In genomic region chr17:35029691-35030532, GRCm38 (mm10) we compare ENCODE assay signal across 8 mouse cellular contexts. TPM values are rescaled to one million over a fixed set of nuclear protein-coding genes. Genes with fewer than 3 reads are reported as not detected.
A peak's percentile ranks its signal among the peaks of the same experiment; 100 is the strongest.
DNase-seq lines count a peak whose midpoint lies in the region; ATAC-seq and TF ChIP-seq lines count a peak whose summit lies in the region.

No protein-coding gene starts in this region.

- no peak for TF ChIP-seq POLR2A in CH12.LX (IDR thresholded peaks at IDR 0.05; ENCODE audit: low read depth, low read length)

- no peak overlapping the region for H3K9ac ChIP-seq in forebrain, embryonic 16.5 days (replicated peaks; ENCODE audit: low read depth, low read length)
- H3K9ac ChIP-seq in CH12.LX (ENCODE audit: insufficient read depth, low read depth): no peak overlapping the region
- H3K9ac ChIP-seq in heart, postnatal 0 days (replicated peaks; ENCODE audit: low read depth, low read length): no peak overlapping the region

- no peak for DNase-seq in forebrain, embryonic 10.5 days (ENCODE audit: extremely low spot score, low spot score)
- DNase-seq in CH12.LX (ENCODE audit: extremely low read depth): no peak
- DNase-seq in heart, postnatal 0 days (ENCODE audit: low spot score): no peak
- DNase-seq in lung, postnatal 14 days: peak; percentile 36
- DNase-seq in adrenal gland, postnatal 4 days (ENCODE audit: low spot score in 2 of 2): no peak

- in situ Hi-C loops in CH12.LX (cut with MboI; ENCODE audit: low pct_ligation_motif_present, low pct_unique_long_range_greater_than_20kb, low sequenced_read_pairs): loop anchor here (10.0 kb wide), 1 partner anchor 85 kb away; the partner anchor contains the start of gene Ly6g5b

- peak overlapping the region; percentile 3; the same call in 1 of the 2 replicates for H3K4me3 ChIP-seq in forebrain, embryonic 10.5 days
- H3K4me3 ChIP-seq in forebrain, embryonic 16.5 days (replicated peaks; ENCODE audit: low read length): no peak overlapping the region
- no peak overlapping the region for H3K4me3 ChIP-seq in CH12.LX (replicated peaks in 1 of 3; ENCODE audit: low read depth in 2 of 3, low read length in 2 of 3, poor library complexity in 1 of 3)
- H3K4me3 ChIP-seq in heart, postnatal 0 days (ENCODE audit: low read depth, low read length): no peak overlapping the region

- 32% methylated on average over 19 of the region's 19 CpGs for WGBS in forebrain, embryonic 10.5 days
- WGBS in forebrain, embryonic 16.5 days: 35% methylated on average over 19 of the region's 19 CpGs
- 44% methylated on average over 19 of the region's 19 CpGs for WGBS in heart, postnatal 0 days

- TF ChIP-seq CTCF in CH12.LX (conservative IDR thresholded peaks at IDR 0.05 in 1 of 2, IDR thresholded peaks at IDR 0.05 in 1 of 2; ENCODE audit: low read depth in 2 of 2, low read length in 2 of 2): peak in 1 of 2 experiments; percentile 52; a peak in 2 of 4 replicates
- peak; percentile 56 for TF ChIP-seq CTCF in heart, postnatal 0 days (IDR thresholded peaks at IDR 0.05; ENCODE audit: low read depth)

- H3K4me2 ChIP-seq in forebrain, embryonic 16.5 days (ENCODE audit: low read length): no peak overlapping the region
- H3K4me2 ChIP-seq in CH12.LX (ENCODE audit: insufficient read depth, low read depth, poor library complexity, severe bottlenecking): no peak overlapping the region
- H3K4me2 ChIP-seq in heart, postnatal 0 days (ENCODE audit: low read depth, low read length): peak overlapping the region; percentile 14; the same call in 1 of the 2 replicates

- no peak; the same call in none of the 2 replicates for TF ChIP-seq RAD21 in CH12.LX (IDR thresholded peaks at IDR 0.05; ENCODE audit: low read depth, low read length)

- TF ChIP-seq EP300 in CH12.LX (IDR thresholded peaks at IDR 0.05; ENCODE audit: low read length): no peak
- TF ChIP-seq EP300 in heart, postnatal 0 days (IDR thresholded peaks at IDR 0.05; ENCODE audit: low read depth): no peak

- ATAC-seq in forebrain, embryonic 16.5 days: no peak
- ATAC-seq in heart, postnatal 0 days (ENCODE audit: insufficient read depth, low read depth): no peak
- ATAC-seq in neutrophil, adult 5-6 weeks (ENCODE audit: extremely low read depth, insufficient number of reproducible peaks, low FRiP score, poor library complexity, severe bottlenecking): peak; percentile 42; the same call in 1 of the 2 replicates
- no peak for ATAC-seq in frontal cortex, adult (ENCODE audit: low TSS enrichment)

- H3K79me2 ChIP-seq in CH12.LX (replicated peaks; ENCODE audit: control insufficient read depth, extremely low read depth, insufficient read depth, poor library complexity, severe bottlenecking): no peaks in the 10 kb centered on the region; the same call in none of the 2 replicates

- 0 out of 2 replicates have a peak, but pooled peaks cover 3% of the 10 kb centered on the region for H3K27me3 ChIP-seq in forebrain, embryonic 10.5 days (ENCODE audit: poor library complexity, severe bottlenecking)
- no peaks in the 10 kb centered on the region for H3K27me3 ChIP-seq in forebrain, embryonic 16.5 days (replicated peaks; ENCODE audit: control insufficient read depth, insufficient read depth, low read length)
- no peaks in the 10 kb centered on the region for H3K27me3 ChIP-seq in CH12.LX (replicated peaks)
- 0 out of 2 replicates have a peak, but pooled peaks cover 3% of the 10 kb centered on the region for H3K27me3 ChIP-seq in heart, postnatal 0 days (ENCODE audit: control insufficient read depth, insufficient read depth, low read length)

- H3K36me3 ChIP-seq in forebrain, embryonic 10.5 days (replicated peaks): no peaks in the 10 kb centered on the region
- no peaks in the 10 kb centered on the region for H3K36me3 ChIP-seq in forebrain, embryonic 16.5 days (ENCODE audit: control insufficient read depth, insufficient read depth)
- peaks cover 4 to 39% of the 10 kb centered on the region in 2 experiments for H3K36me3 ChIP-seq in CH12.LX (replicated peaks in 1 of 2; ENCODE audit: control insufficient read depth in 1 of 2, insufficient read depth in 1 of 2, low read length in 1 of 2)
- no peaks in the 10 kb centered on the region for H3K36me3 ChIP-seq in heart, postnatal 0 days (replicated peaks; ENCODE audit: control insufficient read depth, insufficient read depth, low read length)

- peaks cover 43% of the 10 kb centered on the region for H3K4me1 ChIP-seq in forebrain, embryonic 10.5 days
- H3K4me1 ChIP-seq in forebrain, embryonic 16.5 days (replicated peaks; ENCODE audit: control insufficient read depth, insufficient read depth, low read length): peaks cover 19% of the 10 kb centered on the region
- peaks cover 16 to 63% of the 10 kb centered on the region in 2 experiments for H3K4me1 ChIP-seq in CH12.LX (ENCODE audit: control insufficient read depth in 1 of 2, insufficient read depth in 2 of 2)
- no peaks in the 10 kb centered on the region for H3K4me1 ChIP-seq in heart, postnatal 0 days (ENCODE audit: control insufficient read depth, insufficient read depth)

- dilution Hi-C loops in CH12.LX (cut with MboI; ENCODE audit: extremely low pct_ligation_motif_present, extremely low pct_unique_long_range_greater_than_20kb, low sequenced_read_pairs): no loop called here

- H3K9me3 ChIP-seq in forebrain, embryonic 10.5 days: no peaks in the 10 kb centered on the region
- H3K9me3 ChIP-seq in forebrain, embryonic 16.5 days (ENCODE audit: control insufficient read depth, low read length): no peaks in the 10 kb centered on the region
- no peaks in the 10 kb centered on the region for H3K9me3 ChIP-seq in CH12.LX (replicated peaks; ENCODE audit: low read length)
- H3K9me3 ChIP-seq in heart, postnatal 0 days (replicated peaks; ENCODE audit: control insufficient read depth, low read length): no peaks in the 10 kb centered on the region

- H3K27ac ChIP-seq in forebrain, embryonic 10.5 days: peak overlapping the region; percentile 48
- no peak overlapping the region for H3K27ac ChIP-seq in forebrain, embryonic 16.5 days (ENCODE audit: low read length)
- H3K27ac ChIP-seq in CH12.LX (ENCODE audit: insufficient read depth, low read depth): no peak overlapping the region
- no peak overlapping the region for H3K27ac ChIP-seq in heart, postnatal 0 days (ENCODE audit: low read depth)

RNA-seq across cellular contexts. Expression of gene Sapcd1, which starts 2.1 kb away (rescaled TPM):
- polyA plus RNA-seq in forebrain, embryonic 10.5 days (2016; fragmentation: Nextera tagmentation; extraction: Ambion mirVana): 3.0 and 4.1 TPM in 2 replicates
- polyA plus RNA-seq in forebrain, embryonic 16.5 days (2015; fragmentation: Nextera tagmentation; extraction: Ambion mirVana): 2.2 and 2.7 TPM in 2 replicates
- total RNA-seq in CH12.LX (2012; rRNA removed) (94.1 and 124 TPM in 2 replicates), CH12.LX (2014; rRNA removed) (130 and 142 TPM in 2 replicates)
- 94.4 and 105 TPM in 2 replicates for polyA plus RNA-seq in CH12.LX (2012; ENCODE audit: insufficient read length, low read depth)
- total RNA-seq in heart, postnatal 0 days (2014; rRNA removed; ENCODE audit: low replicate concordance): 2.1 and 9.6 TPM in 2 replicates
- 0.77 and 1.2 TPM in 2 replicates for polyA plus RNA-seq in heart, postnatal 0 days (2015; fragmentation: Nextera tagmentation; extraction: Ambion mirVana)
- total RNA-seq in neutrophil, adult 5-6 weeks (2017): 2.0 and 2.6 TPM in 2 replicates
- 1 to 10 TPM; 3.8 to 4.1 TPM for total RNA-seq in adrenal gland, postnatal 4 days (2021)

RNA-seq across cellular contexts. Expression of gene Vwa7, which starts 13.5 kb away (rescaled TPM):
- 0.19 and 0.22 TPM in 2 replicates for polyA plus RNA-seq in forebrain, embryonic 10.5 days (2016; fragmentation: Nextera tagmentation; extraction: Ambion mirVana)
- 0.12 and 0.14 TPM in 2 replicates for polyA plus RNA-seq in forebrain, embryonic 16.5 days (2015; fragmentation: Nextera tagmentation; extraction: Ambion mirVana)
- total RNA-seq in CH12.LX (2012; rRNA removed) (0.42 and 0.46 TPM in 2 replicates), CH12.LX (2014; rRNA removed) (0.07 TPM in 1 of 2 replicates, not detected in the other)
- polyA plus RNA-seq in CH12.LX (2012; ENCODE audit: insufficient read length, low read depth): 0.94 and 1.2 TPM in 2 replicates
- 0.77 and 0.92 TPM in 2 replicates for total RNA-seq in heart, postnatal 0 days (2014; rRNA removed; ENCODE audit: low replicate concordance)
- polyA plus RNA-seq in heart, postnatal 0 days (2015; fragmentation: Nextera tagmentation; extraction: Ambion mirVana): 0.43 and 0.63 TPM in 2 replicates
- 0.61 and 1.2 TPM in 2 replicates for total RNA-seq in neutrophil, adult 5-6 weeks (2017)
- 1 to 10 TPM; 1.2 to 1.5 TPM for total RNA-seq in adrenal gland, postnatal 4 days (2021)

RNA-seq across cellular contexts. Expression of gene Msh5, which starts 16.6 kb away (rescaled TPM):
- polyA plus RNA-seq in forebrain, embryonic 10.5 days (2016; fragmentation: Nextera tagmentation; extraction: Ambion mirVana): 4.3 and 5.1 TPM in 2 replicates
- polyA plus RNA-seq in forebrain, embryonic 16.5 days (2015; fragmentation: Nextera tagmentation; extraction: Ambion mirVana): 3.1 and 3.4 TPM in 2 replicates
- total RNA-seq in CH12.LX (2012; rRNA removed) (11.5 and 13.1 TPM in 2 replicates), CH12.LX (2014; rRNA removed) (6.1 and 7.6 TPM in 2 replicates)
- polyA plus RNA-seq in CH12.LX (2012; ENCODE audit: insufficient read length, low read depth): 10.6 and 12.1 TPM in 2 replicates
- 1.2 and 5.0 TPM in 2 replicates for total RNA-seq in heart, postnatal 0 days (2014; rRNA removed; ENCODE audit: low replicate concordance)
- 1.4 and 1.7 TPM in 2 replicates for polyA plus RNA-seq in heart, postnatal 0 days (2015; fragmentation: Nextera tagmentation; extraction: Ambion mirVana)
- total RNA-seq in neutrophil, adult 5-6 weeks (2017): 4.7 and 7.0 TPM in 2 replicates
- 10 to 100 TPM in 1 of 2 experiments, 1 to 10 TPM in 1; 8.2 to 11.0 TPM for total RNA-seq in adrenal gland, postnatal 4 days (2021)

RNA-seq across cellular contexts. Expression of gene Clic1, which starts 19.9 kb away (rescaled TPM):
- 174 and 179 TPM in 2 replicates for polyA plus RNA-seq in forebrain, embryonic 10.5 days (2016; fragmentation: Nextera tagmentation; extraction: Ambion mirVana)
- 79.3 and 85.5 TPM in 2 replicates for polyA plus RNA-seq in forebrain, embryonic 16.5 days (2015; fragmentation: Nextera tagmentation; extraction: Ambion mirVana)
- 182 and 198 TPM in 2 replicates for total RNA-seq in CH12.LX (2012; rRNA removed)
- 111 and 114 TPM in 2 replicates for total RNA-seq in CH12.LX (2014; rRNA removed)
- 160 and 163 TPM in 2 replicates for polyA plus RNA-seq in CH12.LX (2012; ENCODE audit: insufficient read length, low read depth)
- 194 and 223 TPM in 2 replicates for total RNA-seq in heart, postnatal 0 days (2014; rRNA removed; ENCODE audit: low replicate concordance)
- 203 and 205 TPM in 2 replicates for polyA plus RNA-seq in heart, postnatal 0 days (2015; fragmentation: Nextera tagmentation; extraction: Ambion mirVana)
- total RNA-seq in neutrophil, adult 5-6 weeks (2017): 394 and 439 TPM in 2 replicates
- total RNA-seq in adrenal gland, postnatal 4 days (2021): 100 to 1,000 TPM; 137 to 146 TPM

RNA-seq across cellular contexts. Expression of gene Ddah2, which starts 28.9 kb away (rescaled TPM):
- 414 and 441 TPM in 2 replicates for polyA plus RNA-seq in forebrain, embryonic 10.5 days (2016; fragmentation: Nextera tagmentation; extraction: Ambion mirVana)
- polyA plus RNA-seq in forebrain, embryonic 16.5 days (2015; fragmentation: Nextera tagmentation; extraction: Ambion mirVana): 484 and 489 TPM in 2 replicates
- total RNA-seq in CH12.LX (2012; rRNA removed) (3.4 and 4.3 TPM in 2 replicates), CH12.LX (2014; rRNA removed) (0.94 and 1.4 TPM in 2 replicates)
- polyA plus RNA-seq in CH12.LX (2012; ENCODE audit: insufficient read length, low read depth): 4.8 and 6.3 TPM in 2 replicates
- total RNA-seq in heart, postnatal 0 days (2014; rRNA removed; ENCODE audit: low replicate concordance): 97.1 and 114 TPM in 2 replicates
- 128 and 130 TPM in 2 replicates for polyA plus RNA-seq in heart, postnatal 0 days (2015; fragmentation: Nextera tagmentation; extraction: Ambion mirVana)
- 4.5 and 8.1 TPM in 2 replicates for total RNA-seq in neutrophil, adult 5-6 weeks (2017)
- total RNA-seq in adrenal gland, postnatal 4 days (2021): 10 to 100 TPM; 55.1 to 67.4 TPM
